Mouse (Mus musculus): ENCODE measurements around the gene Endog.

GRCm38 (mm10) chr2:30171997-30172382, 697 bp downstream of the Endog start:
- TF ChIP-seq POLR2A (IDR thresholded peaks at IDR 0.05; ENCODE audit: low read depth, low read length) (no peak), CTCF (IDR thresholded peaks at IDR 0.05; ENCODE audit: extremely low read depth, insufficient read length, insufficient replicate concordance, low read depth, low read length) (no peak)

All from small intestine, adult 2 months (tissue).